Mouse (Mus musculus) retina, postnatal 7 days (tissue): Measurements from ENCODE around the gene Tex44.

Experiments used
- DNase-seq: peaks from one replicate; pipeline ENCODE4 v3.0.0-alpha.2; 2012; ENCODE audit warnings: low read depth, low spot score

The Tex44 gene

GRCm38 (mm10) chr1:86426128-86426527 lies at the start of gene Tex44, which contains the start of gene Nmur1:
Gene Tex44, plus strand, starts transcription at chr1:86426329.
Gene Nmur1, minus strand, starts transcription at chr1:86426228.
- DNase-seq: no peak

GRCm38 (mm10) chr1:86376354-86376753 lies 49.8 kb upstream of the Tex44 start:
- no peak for DNase-seq

- DNase-seq: no peak
These were observed 47.5 kb upstream of the Tex44 start for GRCm38 (mm10) chr1:86378662-86379061.

- DNase-seq: no peak
These were observed 47.0 kb upstream of the Tex44 start for GRCm38 (mm10) chr1:86379161-86379569.

- DNase-seq: no peak
These were observed 45.1 kb upstream of the Tex44 start for GRCm38 (mm10) chr1:86381027-86381426.

GRCm38 (mm10) chr1:86389230-86389629 lies 36.9 kb upstream of the Tex44 start:
- peak; percentile 70 for DNase-seq

GRCm38 (mm10) chr1:86391425-86391824 lies 34.7 kb upstream of the Tex44 start:
- DNase-seq: no peak

GRCm38 (mm10) chr1:86393219-86393618 lies 32.9 kb upstream of the Tex44 start:
- DNase-seq: no peak

GRCm38 (mm10) chr1:86394246-86394645 lies 31.9 kb upstream of the Tex44 start:
- no peak for DNase-seq

- no peak for DNase-seq
These were observed 30.2 kb upstream of the Tex44 start for GRCm38 (mm10) chr1:86395897-86396296.

GRCm38 (mm10) chr1:86397621-86398020 lies 28.5 kb upstream of the Tex44 start:
- no peak for DNase-seq

- no peak for DNase-seq
These were observed 27.9 kb upstream of the Tex44 start for GRCm38 (mm10) chr1:86398222-86398621.

GRCm38 (mm10) chr1:86399322-86399721 lies 26.8 kb upstream of the Tex44 start:
- no peak for DNase-seq

GRCm38 (mm10) chr1:86400096-86400754 lies 25.9 kb upstream of the Tex44 start:
- no peak for DNase-seq

GRCm38 (mm10) chr1:86404834-86405233 lies 21.3 kb upstream of the Tex44 start:
- no peak for DNase-seq

GRCm38 (mm10) chr1:86406313-86406712 lies 19.8 kb upstream of the Tex44 start:
- DNase-seq: no peak

- no peak for DNase-seq
These were observed 19.2 kb upstream of the Tex44 start for GRCm38 (mm10) chr1:86406914-86407313.

GRCm38 (mm10) chr1:86408515-86408914 lies 17.6 kb upstream of the Tex44 start:
- no peak for DNase-seq

GRCm38 (mm10) chr1:86409476-86409875 lies 16.7 kb upstream of the Tex44 start:
- DNase-seq: no peak

- DNase-seq: no peak
These were observed 11.4 kb upstream of the Tex44 start for GRCm38 (mm10) chr1:86414715-86415114.

GRCm38 (mm10) chr1:86415144-86415543 lies 11.0 kb upstream of the Tex44 start:
- no peak for DNase-seq

GRCm38 (mm10) chr1:86415612-86416184 lies 10.4 kb upstream of the Tex44 start:
- no peak for DNase-seq

GRCm38 (mm10) chr1:86416321-86416720 lies 9.8 kb upstream of the Tex44 start:
- no peak for DNase-seq
